Mouse (Mus musculus) bone marrow macrophage, adult 2 months (primary cell): Measurements from ENCODE around the gene Btg4.

Experiments
- CTCF ChIP-seq: IDR thresholded peaks from 2 replicates; pipeline ENCODE4 v1.5.1; 2012; ENCODE audit warnings: low read depth, mild to moderate bottlenecking, low read length, moderate library complexity
- POLR2A ChIP-seq: IDR thresholded peaks from 2 replicates; pipeline ENCODE4 v1.6.1; 2012; ENCODE audit warnings: mild to moderate bottlenecking, low read depth, low read length, borderline replicate concordance

- no peak for TF ChIP-seq CTCF
- TF ChIP-seq POLR2A: no peak
These were observed 16.2 kb downstream of the Btg4 start, which contains the start of gene Layn for GRCm38 (mm10) chr9:51076979-51077315.
